Mouse (Mus musculus) Muller cell, postnatal 12 days (primary cell): ENCODE results near the gene Minos1.

Source experiments
- DNase-seq: peaks from one replicate; pipeline ENCODE4 v3.0.0-alpha.2; 2015; ENCODE audit errors: inconsistent ontology term

Minos1 gene

DNA sequence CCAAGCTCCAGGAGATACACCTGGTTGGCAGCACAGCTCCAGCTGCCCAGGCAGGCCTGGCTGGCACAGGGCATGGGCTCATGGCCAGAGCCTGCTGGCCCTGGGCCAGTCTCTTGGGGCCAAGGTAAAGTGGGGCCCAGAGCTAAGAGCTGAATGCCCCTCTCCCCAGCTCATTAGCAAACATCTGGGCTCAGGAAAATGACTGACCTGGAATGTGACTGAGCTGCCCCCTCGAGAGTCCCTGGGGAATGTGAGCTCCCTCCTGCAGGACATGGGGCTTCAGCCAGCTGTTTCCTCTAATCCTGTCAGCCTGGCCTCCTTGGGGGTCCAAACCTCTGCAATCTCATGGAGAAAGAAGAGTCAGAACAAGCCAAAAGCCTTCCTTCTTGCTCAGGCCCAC is 35.5 kb downstream of the Minos1 start:
- no peak for DNase-seq

DNA sequence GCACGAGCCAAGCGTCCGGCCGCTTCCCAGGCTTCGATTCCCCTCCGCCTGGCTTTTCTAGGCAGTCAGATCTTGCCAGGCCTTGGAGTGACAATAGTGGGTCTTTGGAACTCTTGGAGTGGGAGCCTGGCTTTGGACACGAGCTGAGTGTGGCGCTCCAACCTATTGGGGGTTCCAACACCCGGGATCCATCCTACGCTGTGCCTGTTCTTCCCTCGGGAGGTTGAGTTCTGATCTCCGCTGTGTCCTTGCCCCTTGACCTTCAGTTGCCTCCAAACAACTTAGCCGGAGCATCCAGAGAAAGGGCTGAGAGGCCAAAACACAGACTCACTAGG is 37.8 kb downstream of the Minos1 start:
- DNase-seq: no peak

DNA sequence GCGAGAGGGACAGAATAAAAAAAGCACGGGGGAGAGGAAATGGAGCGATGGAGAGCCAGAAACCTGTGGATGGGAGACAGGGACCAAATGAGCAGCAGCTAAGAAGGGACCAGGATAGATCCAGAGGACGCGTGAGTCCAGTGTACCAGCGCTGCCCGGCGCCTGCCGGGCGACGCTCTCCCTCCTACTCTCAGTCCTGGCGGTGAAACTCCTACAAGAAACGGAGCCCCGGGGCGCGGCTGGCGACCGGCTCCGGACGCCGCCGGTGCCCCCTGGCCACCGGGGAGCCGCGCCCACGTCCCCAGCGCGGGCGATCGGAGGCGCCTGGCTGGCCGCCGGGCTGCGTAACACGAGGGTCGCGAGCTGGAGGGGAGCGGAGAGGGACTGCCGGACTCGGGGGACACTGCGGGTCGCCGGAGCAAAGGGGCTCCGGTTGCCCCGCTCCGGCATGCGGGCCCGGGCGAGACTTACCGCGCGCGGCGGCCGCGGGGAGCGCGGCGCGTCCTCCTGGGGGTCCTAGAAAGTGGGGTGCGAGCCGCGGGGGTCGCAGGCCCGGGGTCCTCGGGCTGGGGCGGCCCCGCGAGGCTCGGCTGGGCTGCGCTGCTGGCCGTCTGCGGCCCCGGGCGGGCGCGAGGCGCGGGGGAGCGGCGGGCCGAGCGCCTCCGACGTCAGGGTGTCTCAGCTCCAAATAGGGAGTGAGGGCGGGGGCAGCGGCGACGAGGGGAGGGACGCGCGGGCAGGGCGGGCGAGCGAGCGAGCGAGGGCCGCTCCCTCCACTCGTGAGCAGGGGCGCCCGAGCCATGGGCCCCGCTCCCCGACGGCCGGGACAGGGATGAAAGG is 38.3 kb downstream of the Minos1 start, which contains the start of gene Nbl1:
Gene Nbl1 (minus strand): TSS at position 638 of the 840 bp plus-strand sequence.
- peak; percentile 83 for DNase-seq

DNA sequence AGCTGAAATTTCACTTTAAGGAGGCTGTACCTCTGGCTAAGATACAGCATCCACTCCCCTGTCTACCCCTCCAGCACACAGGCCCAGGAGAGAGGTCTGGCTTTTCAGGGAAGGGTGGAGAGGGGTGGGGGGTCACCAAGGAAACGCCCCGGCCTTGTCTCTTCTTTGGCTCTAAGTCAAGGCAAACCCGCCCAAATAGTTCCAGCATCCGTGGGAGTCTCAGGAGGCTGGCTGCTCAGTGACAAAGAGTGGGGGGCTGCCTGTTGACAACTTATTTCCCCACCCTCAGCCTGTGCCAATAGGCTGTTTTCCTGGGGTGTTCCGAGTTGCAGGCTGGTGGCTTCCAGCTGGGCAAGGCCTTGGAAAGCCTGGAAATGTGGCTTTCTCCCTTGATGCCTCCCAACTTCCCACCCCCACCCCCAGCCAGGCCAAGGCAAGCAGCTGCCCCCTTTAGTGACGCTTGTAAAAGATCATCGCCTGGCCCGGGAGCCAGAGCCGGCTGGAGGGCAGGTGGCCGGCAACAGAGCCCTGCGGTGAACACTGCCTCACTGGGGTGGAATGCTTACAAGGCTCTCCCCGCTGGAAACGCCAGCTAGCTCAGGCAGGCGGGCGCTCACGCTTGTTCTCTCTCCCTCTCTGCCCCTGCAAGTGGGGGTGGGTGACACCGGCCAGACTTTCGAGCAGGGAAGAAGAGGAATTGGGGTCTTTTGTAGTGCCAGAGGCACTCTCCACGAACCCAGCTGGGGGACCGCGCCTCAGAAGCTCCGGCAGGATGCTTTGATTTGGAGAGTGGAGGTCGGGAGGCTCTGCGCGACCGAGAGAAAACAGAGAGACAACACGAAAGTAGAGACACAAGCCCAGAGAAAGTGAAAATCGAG is 39.2 kb downstream of the Minos1 start:
- DNase-seq: peak; percentile 84

DNA sequence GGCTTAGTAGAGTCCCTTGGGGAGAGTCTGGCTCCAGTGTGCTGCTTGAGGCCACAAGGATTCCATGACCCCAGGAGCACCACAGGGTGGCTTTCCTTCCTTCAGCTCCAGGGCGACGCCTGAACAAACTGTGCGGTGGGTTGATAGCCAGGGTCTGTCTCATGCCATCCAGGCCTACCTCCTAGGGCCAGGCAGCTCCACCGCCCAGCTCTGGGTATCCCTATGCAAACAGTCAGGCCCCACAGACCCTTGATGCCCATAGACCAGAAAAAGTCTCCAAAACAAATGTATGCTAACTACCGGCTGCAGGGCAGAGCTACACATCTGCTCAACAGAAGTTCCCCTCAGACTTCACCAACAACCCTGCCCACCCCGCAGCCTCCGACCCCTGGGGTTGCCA is 39.8 kb downstream of the Minos1 start:
- no peak for DNase-seq

DNA sequence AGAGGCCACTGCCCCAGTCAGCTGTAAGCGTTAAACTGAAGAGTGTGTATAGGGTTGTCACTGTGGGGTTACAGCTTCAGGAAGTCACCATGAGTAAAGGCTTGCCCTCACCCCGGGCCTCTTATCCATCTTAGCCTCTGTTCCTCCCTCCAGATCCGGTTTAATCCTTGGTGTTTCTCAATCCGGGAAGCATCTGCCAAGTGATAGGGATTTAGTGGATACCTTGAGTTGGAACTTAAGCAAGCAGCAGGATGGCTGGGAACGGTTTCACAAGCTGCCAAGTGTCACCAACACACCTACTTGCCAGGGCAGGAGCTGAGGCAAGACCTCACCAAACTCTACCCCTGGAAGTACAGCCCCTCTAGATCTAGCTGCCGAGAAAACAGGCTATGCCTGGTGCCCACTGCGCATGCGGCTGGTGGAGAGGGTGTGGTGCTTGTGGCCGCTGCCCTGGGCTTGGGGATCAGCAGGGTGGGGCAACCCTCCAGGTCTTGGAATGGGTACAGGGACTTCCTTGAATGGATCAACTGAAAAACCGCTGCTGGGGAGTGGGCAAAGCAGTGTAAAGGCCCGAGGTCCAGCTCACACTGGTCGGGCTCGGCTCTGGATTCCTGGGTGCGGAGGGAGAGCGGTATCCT is 40.5 kb downstream of the Minos1 start:
- no peak for DNase-seq

DNA sequence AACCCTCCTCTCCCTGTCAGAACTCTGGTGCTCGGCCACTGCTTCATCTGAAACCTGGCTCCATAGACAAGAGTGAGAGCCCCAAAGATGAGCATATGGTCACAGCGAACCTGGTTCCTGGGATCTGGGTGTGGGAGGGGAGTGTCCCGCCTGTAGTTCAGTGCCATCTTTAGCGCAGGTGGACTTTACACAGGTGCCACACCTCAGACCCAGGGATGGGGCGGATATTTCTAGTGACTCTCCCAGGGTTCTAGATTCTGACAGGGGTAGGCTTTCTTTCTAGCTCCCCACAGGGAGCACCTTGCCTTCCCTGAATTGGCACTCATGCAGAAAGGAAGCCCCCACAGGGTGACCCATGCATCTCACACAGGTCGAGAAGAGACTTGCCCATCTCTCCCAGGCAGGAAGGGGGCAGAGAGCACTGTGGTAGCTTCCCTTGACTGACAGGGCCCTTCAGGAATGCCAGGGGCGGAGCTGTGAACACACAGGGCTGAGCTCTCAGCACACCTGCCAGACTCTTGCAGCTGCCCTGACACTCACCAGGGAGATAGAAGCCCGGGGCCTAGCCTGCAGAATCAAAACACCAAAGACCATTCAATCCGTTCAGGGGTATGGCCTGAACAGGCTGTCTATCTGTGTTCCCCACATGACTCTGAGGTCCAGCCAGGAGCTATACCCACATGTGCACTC is 41.8 kb downstream of the Minos1 start:
- DNase-seq: no peak

DNA sequence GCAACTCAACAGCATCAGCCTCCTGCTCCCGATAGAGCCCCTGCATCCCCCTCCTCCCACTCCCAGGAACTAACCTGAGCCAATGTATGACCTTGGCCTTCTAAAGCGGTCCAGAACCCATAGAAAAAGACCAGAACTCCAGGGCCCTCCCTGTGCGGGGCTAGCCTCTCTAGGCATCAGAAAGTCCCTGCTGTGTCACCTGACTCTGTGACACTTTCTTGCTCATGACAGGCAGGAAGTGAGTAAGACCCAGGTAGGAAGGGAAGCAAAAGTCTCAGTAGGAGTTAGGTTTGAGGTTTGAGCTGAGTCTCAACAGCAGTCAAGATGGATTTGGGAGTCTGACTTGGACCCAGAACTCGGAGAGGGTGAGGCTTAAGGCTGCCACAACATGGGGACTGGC is 43.9 kb downstream of the Minos1 start:
- no peak for DNase-seq

DNA sequence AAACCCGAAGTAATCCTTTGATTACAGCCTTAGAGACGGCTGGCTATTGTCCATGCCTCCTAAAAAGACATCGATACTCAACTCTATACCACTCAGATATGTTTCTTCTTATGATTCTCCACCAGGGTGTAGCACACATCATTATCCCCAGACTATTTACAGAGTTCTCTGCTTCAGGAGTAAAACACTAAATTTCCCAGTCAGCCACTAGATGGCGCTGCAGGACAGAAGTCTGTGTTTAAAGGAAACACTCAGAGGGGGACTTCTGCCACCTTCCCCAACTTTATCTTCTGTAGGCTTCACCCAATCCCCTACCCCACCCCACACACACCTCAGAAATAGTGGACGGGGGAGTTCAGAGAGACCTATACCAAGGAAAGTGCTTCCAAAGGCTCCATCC is 44.9 kb downstream of the Minos1 start:
- peak; percentile 81 for DNase-seq

DNA sequence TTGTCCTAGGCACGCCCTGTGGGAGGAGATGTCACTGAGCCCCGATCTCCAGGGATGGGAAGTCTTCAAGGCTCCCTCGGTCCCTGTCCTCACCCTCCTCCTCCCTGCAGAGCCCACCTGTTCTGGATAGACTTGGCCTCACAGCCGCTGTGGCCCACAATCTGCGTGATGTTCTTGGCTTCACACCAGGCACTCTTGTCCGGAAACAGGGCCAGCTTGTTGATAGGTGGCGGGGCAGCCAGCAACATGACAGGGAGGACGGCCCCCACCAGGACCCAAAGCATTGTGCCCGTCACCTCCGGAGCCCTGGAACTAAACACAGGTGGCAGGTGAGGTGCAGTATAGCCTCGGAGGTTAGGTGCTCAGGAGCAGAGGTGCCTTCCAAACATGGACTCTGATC is 45.6 kb downstream of the Minos1 start:
- DNase-seq: no peak

DNA sequence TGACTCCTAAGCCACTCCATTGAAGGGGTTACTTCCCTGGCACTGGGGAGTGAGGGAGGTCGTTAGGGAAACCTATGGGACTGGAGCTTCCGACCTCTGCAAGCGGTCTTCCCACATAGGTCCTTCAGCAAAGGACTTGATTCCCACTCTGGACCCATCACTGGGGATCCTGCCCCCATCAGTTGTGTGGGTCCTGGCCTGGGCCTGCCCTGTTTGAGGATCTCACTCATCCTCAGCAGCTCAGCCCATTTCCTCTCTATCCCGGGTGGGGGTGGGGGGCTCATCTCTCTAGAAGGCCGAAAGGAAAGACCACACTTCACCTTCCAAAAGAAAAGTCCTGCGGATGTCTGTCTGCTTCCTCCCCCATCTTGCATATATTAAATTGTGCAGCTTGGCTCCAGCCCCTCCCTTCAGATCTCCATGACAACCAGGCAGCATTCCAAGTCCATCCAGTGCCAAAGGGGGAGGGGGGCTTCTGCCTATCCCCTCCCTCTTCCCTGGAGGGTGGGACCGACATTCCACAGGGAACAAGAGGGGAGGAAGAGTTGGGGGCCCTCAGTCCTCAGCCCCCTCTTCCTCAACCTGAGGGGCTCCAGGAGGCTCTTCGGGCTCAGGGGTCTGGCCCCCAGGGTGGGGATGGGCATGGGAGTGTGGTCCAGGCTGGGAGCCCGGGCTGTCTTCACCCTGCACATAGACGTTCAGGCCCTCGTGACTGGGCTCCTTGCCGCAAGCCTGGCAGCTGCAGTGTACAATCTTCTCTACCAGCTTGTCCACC is 47.9 kb downstream of the Minos1 start:
- no peak for DNase-seq

DNA sequence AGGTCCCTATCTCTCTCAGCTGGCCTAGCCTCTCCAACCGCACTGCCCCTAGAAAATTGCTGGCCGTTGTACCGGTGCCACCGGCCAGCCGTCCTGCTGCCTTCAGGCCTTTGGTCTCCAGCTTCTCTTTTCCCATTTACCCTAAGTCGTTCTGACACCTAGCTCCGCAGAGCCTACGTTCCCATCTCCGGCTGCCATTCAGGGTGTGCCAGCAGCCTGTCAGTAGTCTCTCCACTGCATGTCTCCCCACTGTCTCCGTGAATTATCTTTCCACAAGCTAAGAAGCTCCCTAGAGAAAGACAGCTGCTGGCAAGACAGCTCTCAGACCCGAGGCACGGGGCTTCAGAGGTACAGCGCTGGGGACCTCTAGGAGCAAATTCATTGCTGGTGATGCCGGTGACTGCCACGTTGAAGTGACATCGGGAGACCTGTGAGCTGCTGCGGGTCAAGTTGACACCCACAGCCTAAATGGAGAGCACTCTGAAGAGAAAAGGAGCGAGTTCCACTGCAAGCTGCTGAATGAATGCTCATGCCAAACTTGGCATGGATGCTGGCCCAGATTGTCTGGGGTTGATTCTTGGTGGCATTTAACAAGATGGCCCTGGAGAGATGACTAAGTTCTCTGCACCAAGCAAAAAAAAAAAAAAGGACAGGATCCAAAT is 49.5 kb downstream of the Minos1 start:
- DNase-seq: peak; percentile 66

DNA sequence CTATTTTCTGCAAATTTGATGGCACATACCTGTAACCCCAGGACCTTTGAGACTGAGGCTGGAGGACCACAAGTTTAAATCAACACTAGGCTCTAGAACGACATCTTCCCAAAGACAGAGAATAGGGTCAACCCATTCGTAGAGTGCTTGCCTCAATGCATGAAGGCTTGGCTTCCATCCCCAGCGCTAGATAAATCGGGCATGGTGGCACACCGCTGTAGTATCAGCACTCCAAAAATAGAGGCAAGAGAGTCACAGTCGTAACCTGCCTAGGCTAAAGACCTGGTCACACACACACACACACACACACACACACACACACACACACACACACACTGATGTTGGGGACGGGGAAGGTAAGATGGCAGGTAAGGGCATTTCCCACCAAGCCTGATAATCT is 50.7 kb downstream of the Minos1 start:
- DNase-seq: no peak

DNA sequence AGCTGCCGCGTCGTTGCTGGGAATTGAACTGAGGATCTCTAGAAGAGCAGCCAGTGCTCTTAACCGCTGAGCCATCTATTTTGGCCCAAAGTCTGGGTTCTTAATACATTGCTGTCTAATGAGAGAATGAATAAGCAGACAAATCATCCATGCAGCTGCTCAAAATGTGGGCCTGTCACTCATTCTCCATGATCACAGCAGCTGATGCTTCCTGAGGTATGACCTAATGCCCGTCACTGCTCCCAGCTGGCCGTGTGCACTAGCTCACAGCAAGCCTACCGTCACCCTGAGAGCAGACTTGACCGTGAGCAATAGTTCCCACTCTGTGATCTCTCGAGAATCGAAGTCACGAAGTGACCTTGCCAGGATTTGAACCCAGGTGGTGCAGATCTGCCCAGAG is 51.5 kb downstream of the Minos1 start:
- DNase-seq: no peak

DNA sequence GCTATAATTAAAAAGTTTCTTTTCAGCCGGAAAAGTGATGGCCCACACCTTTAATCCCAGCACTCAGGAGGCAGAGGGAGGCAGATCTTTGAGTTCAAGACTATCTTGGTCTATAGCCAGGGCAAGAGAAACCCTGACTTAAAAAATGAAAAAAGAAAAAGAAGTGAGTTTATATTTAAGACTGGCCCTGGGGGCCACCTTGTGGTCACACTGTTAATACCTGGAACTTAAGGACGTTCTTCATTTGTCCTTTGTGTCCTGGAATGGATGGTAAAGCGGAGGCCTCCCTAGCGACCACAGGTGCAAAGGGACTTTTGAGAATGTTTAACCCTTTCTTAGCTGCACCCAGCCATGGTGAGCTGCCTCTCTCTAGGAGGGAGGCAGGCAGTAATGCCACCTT is 52.2 kb downstream of the Minos1 start:
- no peak for DNase-seq

DNA sequence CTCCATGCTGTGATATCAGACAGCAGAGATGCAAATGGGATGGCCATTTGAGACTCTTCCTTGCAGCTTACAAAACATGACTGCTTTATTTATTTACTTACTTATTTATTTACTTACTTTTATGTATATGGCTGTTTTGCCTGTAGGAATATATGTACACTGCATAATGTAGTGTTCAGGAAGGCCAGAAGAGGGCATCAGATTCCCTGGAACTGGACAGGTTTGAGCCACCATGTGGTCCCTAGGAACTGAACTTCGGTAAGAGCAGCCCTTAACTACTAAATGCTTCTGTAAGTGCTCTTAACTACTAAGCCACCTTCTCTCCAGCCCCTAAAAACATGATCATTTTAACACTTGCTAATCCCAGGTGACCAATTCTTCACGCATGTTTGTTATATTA is 52.6 kb downstream of the Minos1 start:
- DNase-seq: no peak

DNA sequence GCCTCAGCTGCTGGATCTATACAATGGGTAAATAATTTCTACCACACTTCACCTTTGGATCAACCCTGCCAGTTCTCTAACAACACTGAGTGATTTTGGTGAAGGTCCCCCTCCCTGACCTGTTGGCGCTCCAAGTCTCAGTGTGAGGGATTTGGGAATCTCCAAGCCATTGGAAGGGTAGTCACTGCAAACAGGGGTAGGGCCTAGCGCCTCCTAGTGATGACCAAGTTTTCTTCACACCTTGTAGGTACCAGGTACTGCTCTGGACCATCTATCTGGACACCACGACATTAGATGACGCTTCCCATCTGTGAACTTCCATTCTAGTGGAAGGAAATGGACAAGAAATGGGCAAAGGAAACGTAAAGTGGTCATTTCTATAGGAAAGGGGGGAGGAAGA is 55.0 kb downstream of the Minos1 start:
- no peak for DNase-seq

DNA sequence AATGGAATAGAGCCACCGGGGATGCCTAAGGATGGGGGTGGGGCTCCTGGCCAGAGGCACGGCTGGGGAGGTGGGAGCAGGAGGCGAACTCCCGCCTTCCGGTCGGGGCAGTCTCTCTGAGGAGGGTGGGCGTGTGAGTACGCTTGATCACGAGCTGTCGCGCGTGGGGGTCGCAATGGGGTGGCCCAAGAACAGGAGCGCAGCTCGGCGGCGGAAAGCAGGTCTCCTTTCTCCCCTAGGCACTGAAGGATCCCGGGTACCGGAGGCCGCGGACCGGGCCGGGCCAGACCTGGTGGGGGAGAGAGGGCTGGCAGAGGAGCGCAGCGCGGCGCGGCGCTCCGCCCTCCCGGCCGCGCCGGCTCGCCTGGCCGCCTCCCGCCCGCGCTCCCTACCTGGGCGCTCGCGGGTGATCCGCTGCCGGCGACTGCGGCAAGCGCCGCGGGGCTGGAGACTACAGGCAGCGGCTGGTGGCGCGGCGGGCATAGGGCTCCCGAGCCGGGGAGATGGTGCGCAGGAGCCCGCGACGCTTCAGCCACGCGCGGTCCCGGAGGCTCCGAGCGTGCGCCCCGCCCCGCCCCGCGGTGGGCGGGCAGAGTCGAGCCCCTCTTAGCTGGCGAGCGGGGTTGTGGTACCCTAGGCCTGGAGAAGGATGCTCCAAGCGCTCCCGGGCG is 55.7 kb downstream of the Minos1 start, which contains the start of gene Htr6:
Gene Htr6 (minus strand): TSS at position 530 of the 671 bp plus-strand sequence.
- no peak for DNase-seq

DNA sequence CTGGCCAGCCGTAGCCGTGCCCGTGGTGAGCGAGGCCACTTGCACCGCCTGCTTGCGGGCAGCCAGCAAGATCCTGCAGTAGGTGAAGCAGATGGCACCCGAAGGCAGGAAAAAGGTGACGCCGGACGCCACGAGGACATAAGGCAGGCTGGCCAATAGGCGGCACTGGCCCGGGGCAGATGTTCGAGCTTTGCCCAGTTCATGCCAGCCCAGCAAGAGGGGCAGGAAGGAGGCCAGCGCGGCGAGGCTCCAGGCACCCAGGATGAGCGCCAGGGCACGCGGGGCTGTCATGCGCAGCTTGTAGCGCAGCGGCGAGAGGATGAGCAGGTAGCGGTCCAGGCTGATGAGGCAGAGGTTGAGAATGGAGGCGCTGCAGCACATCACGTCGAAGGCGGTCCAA is 56.9 kb downstream of the Minos1 start:
- no peak for DNase-seq

DNA sequence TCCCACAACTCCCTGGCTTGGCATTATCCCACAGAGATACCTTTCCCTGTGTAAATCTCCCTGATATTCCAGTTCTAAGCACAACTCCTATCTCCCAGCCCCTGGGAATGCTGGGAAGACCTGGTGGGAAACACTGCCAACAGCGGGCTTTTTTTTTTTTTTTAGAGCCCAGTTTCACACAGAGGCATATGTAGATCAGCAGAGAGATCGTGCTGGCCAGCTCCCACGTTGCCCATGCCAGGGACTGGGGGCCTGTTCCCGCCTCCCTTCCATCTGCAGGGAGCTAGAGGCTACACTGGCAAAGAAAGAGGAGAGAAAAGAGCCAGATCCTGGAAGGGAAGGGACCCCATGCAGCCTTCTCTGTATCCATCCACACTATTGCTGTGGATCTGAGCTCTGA is 62.6 kb downstream of the Minos1 start:
- no peak for DNase-seq
